Mouse (Mus musculus): ENCODE measurements around the gene Ntn1. TPM values are rescaled to one million over a fixed set of nuclear protein-coding genes. Genes with fewer than 3 reads are reported as not detected.

Ntn1 gene
- polyA plus RNA-seq, 1 experiment = 23.7 TPM

DNA sequence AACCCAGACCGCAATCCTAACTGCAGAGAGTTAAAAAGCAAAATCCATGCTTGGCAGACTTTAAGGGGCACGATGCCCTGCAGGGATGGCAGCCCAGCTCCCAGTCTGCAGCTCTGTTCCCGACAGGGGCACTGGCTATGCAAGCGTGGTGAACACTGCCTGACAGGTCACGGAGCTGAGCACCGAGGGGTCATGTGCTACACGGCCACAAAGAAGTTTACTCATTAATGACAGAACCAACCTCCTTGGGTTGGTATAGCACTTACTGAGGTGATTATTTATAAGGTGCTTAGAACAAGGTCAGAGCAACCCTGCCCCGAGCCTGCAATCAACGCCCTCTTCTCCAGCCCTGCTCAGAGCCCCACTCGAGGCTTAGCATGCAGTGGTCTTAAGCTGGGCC is 27.5 kb downstream of the Ntn1 start:
- TF ChIP-seq CTCF (IDR thresholded peaks at IDR 0.05; ENCODE audit: extremely low read depth, insufficient read length, insufficient replicate concordance, low read depth, low read length) = no peak
- H3K4me3 ChIP-seq (ENCODE audit: low read depth, low read length) = no peak overlapping the region
- H3K27ac ChIP-seq (ENCODE audit: insufficient read depth, low read depth, low read length) = no peak overlapping the region
- H3K27me3 ChIP-seq (ENCODE audit: control insufficient read depth, insufficient read depth, low read length) = 0 out of 2 replicates have a peak, but pooled peaks cover 3% of the 10 kb centered on the region
- no peaks in the 10 kb centered on the region for H3K4me1 ChIP-seq (ENCODE audit: control insufficient read depth, insufficient read depth, insufficient read length, low read length)
- H3K36me3 ChIP-seq (ENCODE audit: control insufficient read depth, insufficient read depth, low read length) = no peaks in the 10 kb centered on the region
- WGBS = 60% methylated on average over 10 of the region's 10 CpGs

GRCm38 (mm10) chr11:68371609-68372008 is 29.0 kb downstream of the Ntn1 start:
- WGBS = 69% methylated on average over 11 of the region's 11 CpGs
- TF ChIP-seq CTCF (IDR thresholded peaks at IDR 0.05; ENCODE audit: extremely low read depth, insufficient read length, insufficient replicate concordance, low read depth, low read length) (no peak), POLR2A (IDR thresholded peaks at IDR 0.05; ENCODE audit: low read depth, low read length) (no peak)
- H3K4me1 ChIP-seq (ENCODE audit: control insufficient read depth, insufficient read depth, insufficient read length, low read length) = no peaks in the 10 kb centered on the region
- H3K4me3 ChIP-seq (ENCODE audit: low read depth, low read length) = no peak overlapping the region
- H3K36me3 ChIP-seq (ENCODE audit: control insufficient read depth, insufficient read depth, low read length) = no peaks in the 10 kb centered on the region
- no peak overlapping the region for H3K27ac ChIP-seq (ENCODE audit: insufficient read depth, low read depth, low read length)
- 0 out of 2 replicates have a peak, but pooled peaks cover 3% of the 10 kb centered on the region for H3K27me3 ChIP-seq (ENCODE audit: control insufficient read depth, insufficient read depth, low read length)

DNA sequence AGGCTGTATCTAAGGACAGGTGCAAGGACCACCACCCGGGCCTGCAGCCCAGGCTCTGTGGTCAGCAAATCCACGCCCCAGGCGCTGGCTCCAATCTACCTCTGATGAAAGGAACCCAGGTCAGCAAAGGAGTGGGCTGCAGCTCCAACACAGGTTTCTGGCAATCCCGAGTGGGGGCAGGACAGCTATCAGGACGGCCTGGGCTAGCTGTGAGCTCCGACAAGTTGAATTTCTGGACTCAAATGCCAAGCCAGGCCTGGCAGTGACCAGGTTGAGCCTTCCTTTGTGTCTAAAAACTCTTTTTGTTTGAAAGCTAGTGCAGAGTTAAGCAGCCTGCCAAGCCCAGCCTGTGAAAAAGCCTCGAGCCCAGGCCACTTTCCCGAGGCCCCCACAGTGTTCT is 43.7 kb downstream of the Ntn1 start:
- H3K36me3 ChIP-seq (ENCODE audit: control insufficient read depth, insufficient read depth, low read length) = no peaks in the 10 kb centered on the region
- no peaks in the 10 kb centered on the region for H3K4me1 ChIP-seq (ENCODE audit: control insufficient read depth, insufficient read depth, insufficient read length, low read length)
- H3K4me3 ChIP-seq (ENCODE audit: low read depth, low read length) = no peak overlapping the region
- TF ChIP-seq POLR2A (IDR thresholded peaks at IDR 0.05; ENCODE audit: low read depth, low read length) (no peak), CTCF (IDR thresholded peaks at IDR 0.05; ENCODE audit: extremely low read depth, insufficient read length, insufficient replicate concordance, low read depth, low read length) (no peak)
- H3K27ac ChIP-seq (ENCODE audit: insufficient read depth, low read depth, low read length) = no peak overlapping the region
- no peaks in the 10 kb centered on the region for H3K27me3 ChIP-seq (ENCODE audit: control insufficient read depth, insufficient read depth, low read length)
- 68% methylated on average over 8 of the region's 8 CpGs for WGBS

- no peaks in the 10 kb centered on the region for H3K4me1 ChIP-seq (ENCODE audit: control insufficient read depth, insufficient read depth, insufficient read length, low read length)
- H3K36me3 ChIP-seq (ENCODE audit: control insufficient read depth, insufficient read depth, low read length) = no peaks in the 10 kb centered on the region
- H3K27me3 ChIP-seq (ENCODE audit: control insufficient read depth, insufficient read depth, low read length) = no peaks in the 10 kb centered on the region
- no peak overlapping the region for H3K27ac ChIP-seq (ENCODE audit: insufficient read depth, low read depth, low read length)
- WGBS = 61% methylated on average over 8 of the region's 8 CpGs
- TF ChIP-seq POLR2A (IDR thresholded peaks at IDR 0.05; ENCODE audit: low read depth, low read length) (no peak), CTCF (IDR thresholded peaks at IDR 0.05; ENCODE audit: extremely low read depth, insufficient read length, insufficient replicate concordance, low read depth, low read length) (no peak)
- H3K4me3 ChIP-seq (ENCODE audit: low read depth, low read length) = no peak overlapping the region
These were observed 45.1 kb downstream of the Ntn1 start for GRCm38 (mm10) chr11:68355561-68355960.

- Histone ChIP-seq H3K36me3 (ENCODE audit: control insufficient read depth, insufficient read depth, low read length) (no peaks in the 10 kb centered on the region), H3K4me1 (ENCODE audit: control insufficient read depth, insufficient read depth, insufficient read length, low read length) (no peaks in the 10 kb centered on the region), H3K27ac (ENCODE audit: insufficient read depth, low read depth, low read length) (no peak overlapping the region), H3K4me3 (ENCODE audit: low read depth, low read length) (no peak overlapping the region), H3K27me3 (ENCODE audit: control insufficient read depth, insufficient read depth, low read length) (no peaks in the 10 kb centered on the region)
- WGBS = 67% methylated on average over 3 of the region's 3 CpGs
- TF ChIP-seq CTCF (IDR thresholded peaks at IDR 0.05; ENCODE audit: extremely low read depth, insufficient read length, insufficient replicate concordance, low read depth, low read length) (no peak), POLR2A (IDR thresholded peaks at IDR 0.05; ENCODE audit: low read depth, low read length) (no peak)
These were observed 45.8 kb downstream of the Ntn1 start for GRCm38 (mm10) chr11:68354848-68355247.

DNA sequence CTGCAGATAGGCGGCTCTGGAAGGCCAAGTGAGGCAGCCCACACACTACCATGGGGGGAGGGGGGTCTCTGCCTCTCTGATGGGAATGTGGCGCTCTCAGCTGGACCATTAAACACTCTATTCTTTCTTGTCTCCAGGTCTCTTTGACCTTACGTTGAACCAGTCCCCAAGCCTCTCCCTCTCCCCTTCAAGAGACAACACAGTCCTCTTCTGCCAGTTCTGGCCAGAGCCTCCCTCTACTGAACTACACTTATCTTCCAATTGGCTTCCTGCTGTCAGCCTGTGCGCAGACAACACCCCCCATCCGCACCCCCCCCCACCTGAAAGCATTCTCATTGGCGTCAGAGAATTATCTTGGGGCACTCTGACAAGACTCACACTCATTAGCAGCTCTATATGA is 48.4 kb downstream of the Ntn1 start:
- Histone ChIP-seq H3K36me3 (ENCODE audit: control insufficient read depth, insufficient read depth, low read length) (no peaks in the 10 kb centered on the region), H3K27ac (ENCODE audit: insufficient read depth, low read depth, low read length) (no peak overlapping the region), H3K4me1 (ENCODE audit: control insufficient read depth, insufficient read depth, insufficient read length, low read length) (no peaks in the 10 kb centered on the region), H3K27me3 (ENCODE audit: control insufficient read depth, insufficient read depth, low read length) (no peaks in the 10 kb centered on the region), H3K4me3 (ENCODE audit: low read depth, low read length) (no peak overlapping the region)
- TF ChIP-seq POLR2A (IDR thresholded peaks at IDR 0.05; ENCODE audit: low read depth, low read length) (no peak), CTCF (IDR thresholded peaks at IDR 0.05; ENCODE audit: extremely low read depth, insufficient read length, insufficient replicate concordance, low read depth, low read length) (no peak)
- 56% methylated on average over 6 of the region's 6 CpGs for WGBS

DNA sequence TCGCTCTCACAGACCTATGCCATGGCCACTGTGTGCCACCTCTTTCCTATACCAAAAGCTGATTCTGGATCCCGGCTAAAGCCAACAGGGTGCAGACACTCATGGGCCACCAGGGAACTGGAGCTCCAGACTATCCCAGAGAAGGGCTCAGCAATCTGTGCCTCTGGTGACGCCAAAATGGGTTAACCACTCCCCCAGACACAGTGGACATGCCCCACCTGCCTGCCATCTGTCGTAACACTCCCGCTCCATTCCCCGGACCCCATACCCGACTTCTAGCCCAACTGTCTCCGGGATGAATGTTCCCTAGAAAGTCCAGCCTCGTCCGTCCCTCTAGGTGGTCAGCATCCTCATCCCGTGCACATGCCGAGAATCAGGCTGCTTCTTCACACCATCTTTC is 51.8 kb downstream of the Ntn1 start:
- WGBS = 89% methylated on average over 12 of the region's 12 CpGs
- no peaks in the 10 kb centered on the region for H3K36me3 ChIP-seq (ENCODE audit: control insufficient read depth, insufficient read depth, low read length)
- H3K27me3 ChIP-seq (ENCODE audit: control insufficient read depth, insufficient read depth, low read length) = no peaks in the 10 kb centered on the region
- no peak for TF ChIP-seq POLR2A (IDR thresholded peaks at IDR 0.05; ENCODE audit: low read depth, low read length)
- TF ChIP-seq CTCF (IDR thresholded peaks at IDR 0.05; ENCODE audit: extremely low read depth, insufficient read length, insufficient replicate concordance, low read depth, low read length) = no peak
- no peaks in the 10 kb centered on the region; the same call in 1 of the 2 replicates for H3K4me1 ChIP-seq (ENCODE audit: control insufficient read depth, insufficient read depth, insufficient read length, low read length)
- H3K4me3 ChIP-seq (ENCODE audit: low read depth, low read length) = no peak overlapping the region
- no peak overlapping the region for H3K27ac ChIP-seq (ENCODE audit: insufficient read depth, low read depth, low read length)

- Histone ChIP-seq H3K4me1 (ENCODE audit: control insufficient read depth, insufficient read depth, insufficient read length, low read length) (no peaks in the 10 kb centered on the region; the same call in 1 of the 2 replicates), H3K36me3 (ENCODE audit: control insufficient read depth, insufficient read depth, low read length) (no peaks in the 10 kb centered on the region), H3K27ac (ENCODE audit: insufficient read depth, low read depth, low read length) (no peak overlapping the region), H3K27me3 (ENCODE audit: control insufficient read depth, insufficient read depth, low read length) (no peaks in the 10 kb centered on the region), H3K4me3 (ENCODE audit: low read depth, low read length) (no peak overlapping the region)
- whole genome bisulfite sequencing = 62% methylated on average over 6 of the region's 6 CpGs
- TF ChIP-seq CTCF (IDR thresholded peaks at IDR 0.05; ENCODE audit: extremely low read depth, insufficient read length, insufficient replicate concordance, low read depth, low read length) (no peak), POLR2A (IDR thresholded peaks at IDR 0.05; ENCODE audit: low read depth, low read length) (no peak)
These were observed 52.5 kb downstream of the Ntn1 start for GRCm38 (mm10) chr11:68348083-68348482.

All from small intestine, adult 2 months (tissue).